Mouse (Mus musculus) hematopoietic stem cell, adult 5-6 weeks (primary cell): ENCODE measurements at regions not wholly inside any gene's neighbourhood (a gene's known extent, or its start where the extent isn't known, plus 50 kb on each side); places are given as distances from the start of the nearest gene placed in this dataset.
"Not testable (repeated sequence)": the region's sequence is repeated elsewhere in the genome, so short reads cannot be mapped to it uniquely, and the experiment has no call there.

Experiments used
- ATAC-seq, 2 experiments: fragments of 125-278 bp in 1 of 2; replicated peaks in 1 of 2; 2 replicates each; pipeline ENCODE4 v1.8.0; 2016 to 2017; ENCODE audit warnings: inconsistent platforms in 2 of 2, mild to moderate bottlenecking in 2 of 2, moderate number of reproducible peaks in 2 of 2, low read depth in 1 of 2, moderate TSS enrichment in 1 of 2; ENCODE audit not compliant: low FRiP score in 2 of 2, poor library complexity in 2 of 2, severe bottlenecking in 2 of 2, insufficient read depth in 1 of 2, low TSS enrichment in 1 of 2

- ATAC-seq = not testable (repeated sequence)
Measured at GRCm38 (mm10) chrX:75734628-75735302, 140.2 kb downstream of the Pls3 start.

GRCm38 (mm10) chrX:75733651-75734050, 141.3 kb downstream of the Pls3 start:
- not testable (repeated sequence) for ATAC-seq

GRCm38 (mm10) chrX:75729791-75730190, 145.2 kb downstream of the Pls3 start:
- ATAC-seq = not testable (repeated sequence)

GRCm38 (mm10) chrX:75728507-75728906, 146.5 kb downstream of the Pls3 start:
- ATAC-seq = no peak

- ATAC-seq = not testable (repeated sequence)
Measured at GRCm38 (mm10) chrX:75723542-75723941, 145.5 kb upstream of the Rab39b start.

- no peak for ATAC-seq
Measured at GRCm38 (mm10) chrX:75699949-75700348, 121.9 kb upstream of the Rab39b start.

- not testable (repeated sequence) for ATAC-seq
Measured at GRCm38 (mm10) chrX:75675271-75675670, 97.2 kb upstream of the Rab39b start.

GRCm38 (mm10) chrX:75673920-75674665, 96.1 kb upstream of the Rab39b start:
- peak; percentile 95 to 96 for ATAC-seq

- no peak for ATAC-seq
Measured at GRCm38 (mm10) chrX:75673586-75673919, 95.5 kb upstream of the Rab39b start.

GRCm38 (mm10) chrX:75672976-75673375, 94.9 kb upstream of the Rab39b start:
- no peak for ATAC-seq

GRCm38 (mm10) chrX:75667636-75668035, 89.6 kb upstream of the Rab39b start:
- ATAC-seq = no peak

GRCm38 (mm10) chrX:75643402-75643801, 65.4 kb upstream of the Rab39b start:
- no peak for ATAC-seq
